Mouse (Mus musculus) layer of hippocampus, postnatal 25 days (tissue): ENCODE measurements around the gene Pdik1l. TPM values are rescaled to one million over a fixed set of nuclear protein-coding genes. Genes with fewer than 3 reads are reported as not detected.
"Not testable (repeated sequence)": the region's sequence is repeated elsewhere in the genome, so short reads cannot be mapped to it uniquely, and the experiment has no call there.

Experiments
- DNase-seq, 2 experiments: peaks; one replicate each; pipeline ENCODE4 v3.0.0; 2022; ENCODE audit warnings: mixed read lengths in 2 of 2, low spot score in 1 of 2; ENCODE audit errors: extremely low spot score in 1 of 2
- total RNA-seq, 2 experiments: library from RNA; stranded (reverse); gene quantifications; 2 replicates each; pipeline ENCODE4 v1.2.3; 2021

The Pdik1l gene
- total RNA-seq, 2 experiments from 2014 or later = 15.2 to 16.7 TPM

GRCm38 (mm10) chr4:134300316-134300715 lies 12.6 kb upstream of the Pdik1l start:
- no peak for DNase-seq

- no peak for DNase-seq
Observed at GRCm38 (mm10) chr4:134299498-134299810, 11.8 kb upstream of the Pdik1l start.

- DNase-seq = no peak
Observed at GRCm38 (mm10) chr4:134298626-134299497, 11.2 kb upstream of the Pdik1l start.

- no peak for DNase-seq
Observed at GRCm38 (mm10) chr4:134297369-134297768, 9.7 kb upstream of the Pdik1l start.

- no peak for DNase-seq
Observed at GRCm38 (mm10) chr4:134296523-134296922, 8.8 kb upstream of the Pdik1l start.

- not testable (repeated sequence) for DNase-seq
Observed at GRCm38 (mm10) chr4:134296096-134296495, 8.4 kb upstream of the Pdik1l start.

GRCm38 (mm10) chr4:134293692-134294163 lies 6.0 kb upstream of the Pdik1l start:
- no peak for DNase-seq

- no peak for DNase-seq
Observed at GRCm38 (mm10) chr4:134293061-134293691, 5.5 kb upstream of the Pdik1l start.

- DNase-seq = peak; percentile 68 to 86
Observed at GRCm38 (mm10) chr4:134292067-134292466, 4.4 kb upstream of the Pdik1l start.

GRCm38 (mm10) chr4:134288397-134289256 lies 932 bp upstream of the Pdik1l start:
- DNase-seq = no peak

GRCm38 (mm10) chr4:134287168-134287564 lies 529 bp downstream of the Pdik1l start:
- peak; percentile 97 to 99 for DNase-seq

- no peak for DNase-seq
Observed at GRCm38 (mm10) chr4:134286226-134287167, 1.2 kb downstream of the Pdik1l start.

GRCm38 (mm10) chr4:134284942-134285341 lies 2.8 kb downstream of the Pdik1l start:
- no peak for DNase-seq

- no peak for DNase-seq
Observed at GRCm38 (mm10) chr4:134273417-134274345, 14.0 kb downstream of the Pdik1l start.

- DNase-seq = no peak
Observed at GRCm38 (mm10) chr4:134272731-134273416, 14.8 kb downstream of the Pdik1l start.

- DNase-seq = no peak
Observed at GRCm38 (mm10) chr4:134271979-134272378, 15.7 kb downstream of the Pdik1l start.

- not testable (repeated sequence) for DNase-seq
Observed at GRCm38 (mm10) chr4:134269622-134270021, 18.1 kb downstream of the Pdik1l start.

- DNase-seq = no peak
Observed at GRCm38 (mm10) chr4:134268102-134268655, 19.5 kb downstream of the Pdik1l start.
